Mouse (Mus musculus) liver, adult 2 months (tissue): ENCODE measurements around the gene 1600012H06Rik.
"Not testable (repeated sequence)": the region's sequence is repeated elsewhere in the genome, so short reads cannot be mapped to it uniquely, and the experiment has no call there.

ENCODE experiments used
- CTCF ChIP-seq: fragments of 200-500 bp; IDR thresholded peaks from 2 replicates; pipeline ENCODE4 v1.5.1; 2011; ENCODE audit warnings: low read depth, low read length, control low read depth
- POLR2A ChIP-seq: fragments of 200-500 bp; IDR thresholded peaks from 2 replicates; pipeline ENCODE4 v1.6.1; 2011; ENCODE audit warnings: low read length, control low read depth; ENCODE audit not compliant: insufficient read depth; ENCODE audit errors: extremely low read depth

GRCm38 (mm10) chr17:14942181-14942580 lies 803 bp upstream of the 1600012H06Rik start:
- not testable (repeated sequence) for TF ChIP-seq CTCF, POLR2A
